Mouse (Mus musculus) right cerebral cortex, postnatal 4 days (tissue): ENCODE measurements around the gene Fsip1.
"Not testable (repeated sequence)": the region's sequence is repeated elsewhere in the genome, so short reads cannot be mapped to it uniquely, and the experiment has no call there.

Experiments
- DNase-seq: peaks from one replicate; pipeline ENCODE4 v3.0.0-alpha.2; 2022

Fsip1 gene

GRCm38 (mm10) chr2:118174558-118175383 lies 82.0 kb downstream of the Fsip1 start:
- DNase-seq = no peak

GRCm38 (mm10) chr2:118168225-118168624 lies 88.5 kb downstream of the Fsip1 start:
- no peak for DNase-seq

GRCm38 (mm10) chr2:118167731-118168130 lies 89.0 kb downstream of the Fsip1 start:
- no peak for DNase-seq

GRCm38 (mm10) chr2:118165691-118166090 lies 91.1 kb downstream of the Fsip1 start:
- DNase-seq = no peak

GRCm38 (mm10) chr2:118164137-118164536 lies 92.6 kb downstream of the Fsip1 start:
- no peak for DNase-seq

- DNase-seq = no peak
Measured at GRCm38 (mm10) chr2:118162486-118162885, 94.3 kb downstream of the Fsip1 start.

GRCm38 (mm10) chr2:118160991-118161390 lies 95.8 kb downstream of the Fsip1 start:
- DNase-seq = no peak

- DNase-seq = no peak
Measured at GRCm38 (mm10) chr2:118160547-118160946, 96.2 kb downstream of the Fsip1 start.

- DNase-seq = no peak
Measured at GRCm38 (mm10) chr2:118159126-118159525, 97.6 kb downstream of the Fsip1 start.

GRCm38 (mm10) chr2:118158095-118158494 lies 98.7 kb downstream of the Fsip1 start:
- DNase-seq = no peak

GRCm38 (mm10) chr2:118149855-118150563 lies 106.8 kb downstream of the Fsip1 start:
- peak; percentile 50 for DNase-seq

- DNase-seq = no peak
Measured at GRCm38 (mm10) chr2:118148321-118149142, 108.2 kb downstream of the Fsip1 start.

GRCm38 (mm10) chr2:118147749-118148148 lies 109.0 kb downstream of the Fsip1 start:
- not testable (repeated sequence) for DNase-seq

GRCm38 (mm10) chr2:118141651-118142050 lies 115.1 kb downstream of the Fsip1 start:
- DNase-seq = no peak

- DNase-seq = no peak
Measured at GRCm38 (mm10) chr2:118139261-118139660, 117.5 kb downstream of the Fsip1 start.

GRCm38 (mm10) chr2:118137776-118138175 lies 119.0 kb downstream of the Fsip1 start:
- DNase-seq = no peak

GRCm38 (mm10) chr2:118137071-118137470 lies 119.7 kb downstream of the Fsip1 start:
- no peak for DNase-seq

- no peak for DNase-seq
Measured at GRCm38 (mm10) chr2:118128313-118128712, 128.5 kb downstream of the Fsip1 start.

GRCm38 (mm10) chr2:118127516-118128288 lies 129.1 kb downstream of the Fsip1 start:
- no peak for DNase-seq

GRCm38 (mm10) chr2:118125943-118126470 lies 130.8 kb downstream of the Fsip1 start:
- DNase-seq = no peak

- DNase-seq = no peak
Measured at GRCm38 (mm10) chr2:118125211-118125939, 131.4 kb downstream of the Fsip1 start.
